Mouse (Mus musculus) adrenal gland, postnatal 10 days (tissue): ENCODE data around the gene Mrpl2. TPM values are rescaled to one million over a fixed set of nuclear protein-coding genes. Genes with fewer than 3 reads are reported as not detected.

Experiments
- DNase-seq: peaks from one replicate; pipeline ENCODE4 v3.0.0; 2021; ENCODE audit warnings: mixed read lengths
- total RNA-seq, 2 experiments: library from RNA; stranded (reverse); gene quantifications; 2 replicates each; pipeline ENCODE4 v1.2.3; 2021

Gene Mrpl2
- total RNA-seq, 2 experiments from 2014 or later = 142 to 147 TPM

GRCm38 (mm10) chr17:46662730-46663129, 16.7 kb downstream of the Mrpl2 start:
- DNase-seq = no peak

GRCm38 (mm10) chr17:46667712-46668111, 21.7 kb downstream of the Mrpl2 start:
- peak; percentile 64 for DNase-seq

GRCm38 (mm10) chr17:46669911-46670310, 23.9 kb downstream of the Mrpl2 start:
- no peak for DNase-seq

- peak; percentile 94 for DNase-seq
These were observed 28.0 kb downstream of the Mrpl2 start, which contains the start of gene Rrp36 for GRCm38 (mm10) chr17:46673850-46674529. Gene Rrp36 (minus strand): TSS chr17:46674352.

- no peak for DNase-seq
These were observed 28.7 kb downstream of the Mrpl2 start for GRCm38 (mm10) chr17:46674530-46675283.

- DNase-seq = no peak
These were observed 32.4 kb downstream of the Mrpl2 start, which contains the start of gene Mea1 for GRCm38 (mm10) chr17:46678416-46678815. Gene Mea1 (plus strand): TSS chr17:46678793.

GRCm38 (mm10) chr17:46678911-46679310, 32.9 kb downstream of the Mrpl2 start:
- DNase-seq = no peak

- DNase-seq = peak; percentile 68
These were observed 34.1 kb downstream of the Mrpl2 start for GRCm38 (mm10) chr17:46679843-46680759.

GRCm38 (mm10) chr17:46680760-46681373, 34.8 kb downstream of the Mrpl2 start, which contains the start of gene Klhdc3:
Gene Klhdc3 (minus strand): TSS chr17:46680914.
- peak; percentile 98 for DNase-seq

GRCm38 (mm10) chr17:46681466-46682118, 35.6 kb downstream of the Mrpl2 start:
- DNase-seq = no peak

- no peak for DNase-seq
These were observed 36.8 kb downstream of the Mrpl2 start for GRCm38 (mm10) chr17:46682654-46683389.

GRCm38 (mm10) chr17:46685913-46686312, 39.9 kb downstream of the Mrpl2 start:
- no peak for DNase-seq

GRCm38 (mm10) chr17:46690665-46691064, 44.6 kb downstream of the Mrpl2 start:
- no peak for DNase-seq

GRCm38 (mm10) chr17:46691390-46691789, 45.4 kb downstream of the Mrpl2 start:
- no peak for DNase-seq

GRCm38 (mm10) chr17:46694517-46695063, 48.6 kb downstream of the Mrpl2 start:
- DNase-seq = no peak

- no peak for DNase-seq
These were observed 52.5 kb downstream of the Mrpl2 start for GRCm38 (mm10) chr17:46698515-46698914.

GRCm38 (mm10) chr17:46699245-46699644, 53.2 kb downstream of the Mrpl2 start:
- DNase-seq = no peak
